11 mouse cellular contexts compared by ENCODE assay signal in genomic region chr6:146009163-146009915, GRCm38 (mm10).
DNase-seq lines count a peak whose midpoint lies in the region; ATAC-seq lines count a peak whose summit lies in the region.
"Had no signal": no experiment of that assay in that cellular context is flagged by ENCODE, and none has a peak within 500 bp of the region (broad histone marks: within the 10 kb centered on the region; RNA-seq: fewer than 3 reads in every experiment).

No protein-coding gene starts in this region.

- no peak overlapping the region for H3K4me2 ChIP-seq in heart, embryonic 15.5 days
- H3K4me2 ChIP-seq in hindbrain, embryonic 16.5 days (ENCODE audit: low read length): no peak overlapping the region
- H3K4me2 ChIP-seq in forebrain, embryonic 13.5 days: no peak overlapping the region
- H3K4me2 ChIP-seq: limb, embryonic 13.5 days had no signal

- H3K36me3 ChIP-seq in heart, embryonic 15.5 days: no peaks in the 10 kb centered on the region
- H3K36me3 ChIP-seq in hindbrain, embryonic 16.5 days (ENCODE audit: control insufficient read depth, insufficient read depth, low read length): no peaks in the 10 kb centered on the region
- H3K36me3 ChIP-seq in forebrain, embryonic 13.5 days (ENCODE audit: poor library complexity, severe bottlenecking): no peaks in the 10 kb centered on the region
- H3K36me3 ChIP-seq: limb, embryonic 13.5 days had no signal

- no peak for DNase-seq in heart, postnatal 36 days
- DNase-seq in Muller cell, postnatal 12 days (ENCODE audit: inconsistent ontology term): peak; percentile 29
- DNase-seq in cerebellum, adult 18-20 months: peak; percentile 24 to 26
- no peak for DNase-seq in lung, adult 18-20 months
- DNase-seq: lung, adult 2 months had no signal

- H3K27ac ChIP-seq in heart, embryonic 15.5 days: peak overlapping the region; percentile 75
- peak overlapping the region; percentile 54; the same call in 1 of the 2 replicates for H3K27ac ChIP-seq in hindbrain, embryonic 16.5 days (ENCODE audit: low read depth, low read length)
- H3K27ac ChIP-seq in forebrain, embryonic 13.5 days: no peak overlapping the region
- H3K27ac ChIP-seq: limb, embryonic 13.5 days had no signal

- H3K4me1 ChIP-seq in heart, embryonic 15.5 days (replicated peaks): peaks cover 41% of the 10 kb centered on the region
- H3K4me1 ChIP-seq in hindbrain, embryonic 16.5 days (ENCODE audit: control insufficient read depth, insufficient read depth, low read depth, low read length): peaks cover 15% of the 10 kb centered on the region
- H3K4me1 ChIP-seq in forebrain, embryonic 13.5 days: peaks cover 10% of the 10 kb centered on the region; the same call in 1 of the 2 replicates

- no peaks in the 10 kb centered on the region for H3K9me3 ChIP-seq in heart, embryonic 15.5 days (replicated peaks)
- no peaks in the 10 kb centered on the region for H3K9me3 ChIP-seq in hindbrain, embryonic 16.5 days (ENCODE audit: control insufficient read depth, low read length)
- no peaks in the 10 kb centered on the region for H3K9me3 ChIP-seq in forebrain, embryonic 13.5 days (replicated peaks)
- H3K9me3 ChIP-seq: limb, embryonic 13.5 days had no signal

- ATAC-seq in heart, embryonic 15.5 days (replicated peaks; ENCODE audit: insufficient number of reproducible peaks, insufficient read depth, low FRiP score, low read depth): no peak
- no peak for ATAC-seq in hindbrain, embryonic 16.5 days
- no peak for ATAC-seq in forebrain, embryonic 13.5 days

- H3K9ac ChIP-seq in heart, embryonic 15.5 days: no peak overlapping the region
- H3K9ac ChIP-seq in hindbrain, embryonic 16.5 days (ENCODE audit: low read depth, low read length): no peak overlapping the region
- no peak overlapping the region for H3K9ac ChIP-seq in forebrain, embryonic 13.5 days
- H3K9ac ChIP-seq: limb, embryonic 13.5 days had no signal

- H3K27me3 ChIP-seq in heart, embryonic 15.5 days: no peaks in the 10 kb centered on the region
- H3K27me3 ChIP-seq in hindbrain, embryonic 16.5 days (replicated peaks; ENCODE audit: control insufficient read depth, insufficient read depth, low read length): no peaks in the 10 kb centered on the region
- no peaks in the 10 kb centered on the region for H3K27me3 ChIP-seq in forebrain, embryonic 13.5 days
- H3K27me3 ChIP-seq: CH12.LX; limb, embryonic 13.5 days had no signal

- 77% methylated on average over 10 of the region's 10 CpGs for WGBS in heart, embryonic 15.5 days
- 54% methylated on average over 10 of the region's 10 CpGs for WGBS in hindbrain, embryonic 16.5 days
- 71% methylated on average over 10 of the region's 10 CpGs for WGBS in forebrain, embryonic 13.5 days

- intact Hi-C loops in heart, postnatal 36 days (cut with DNase I): no loop called here

- no peak overlapping the region for H3K4me3 ChIP-seq in heart, embryonic 15.5 days
- no peak overlapping the region for H3K4me3 ChIP-seq in hindbrain, embryonic 16.5 days (ENCODE audit: low read length)
- no peak overlapping the region for H3K4me3 ChIP-seq in forebrain, embryonic 13.5 days
- H3K4me3 ChIP-seq: left cerebral cortex, adult 2 months; limb, embryonic 13.5 days had no signal

Comparison
In these comparisons a context has a peak if more than half of its experiments do, and no peak if none do; other contexts are left out.
1. DNase-seq: peak in Muller cell, postnatal 12 days (single experiment) and cerebellum, adult 18-20 months (2 of 2); none in heart, postnatal 36 days (0 of 2) and lung, adult 18-20 months (0 of 2).